Mouse (Mus musculus): Measurements from ENCODE around the gene Cpsf3. TPM values are rescaled to one million over a fixed set of nuclear protein-coding genes. Genes with fewer than 3 reads are reported as not detected.

Cpsf3 gene
- polyA plus RNA-seq, 1 experiment, result 55.8 TPM

GRCm38 (mm10) chr12:21265501-21265900 is 19.7 kb upstream of the Cpsf3 start:
- no peak overlapping the region for H3K27ac ChIP-seq (ENCODE audit: insufficient read depth, low read length)
- no peak for TF ChIP-seq POLR2A (IDR thresholded peaks at IDR 0.05; ENCODE audit: low read depth, low read length)
- TF ChIP-seq CTCF (IDR thresholded peaks at IDR 0.05; ENCODE audit: borderline replicate concordance, insufficient read depth, low read length), result no peak
- H3K4me1 ChIP-seq (ENCODE audit: control insufficient read depth, insufficient read depth, low read length), result 0 out of 2 replicates have a peak, but pooled peaks cover 2% of the 10 kb centered on the region
- H3K4me3 ChIP-seq (ENCODE audit: insufficient read depth, low read length), result no peak overlapping the region

GRCm38 (mm10) chr12:21265946-21266783 is 19.0 kb upstream of the Cpsf3 start:
- H3K4me1 ChIP-seq (ENCODE audit: control insufficient read depth, insufficient read depth, low read length), result 0 out of 2 replicates have a peak, but pooled peaks cover 2% of the 10 kb centered on the region
- no peak overlapping the region for H3K27ac ChIP-seq (ENCODE audit: insufficient read depth, low read length)
- peak; percentile 73; the same call in 1 of the 2 replicates for TF ChIP-seq CTCF (IDR thresholded peaks at IDR 0.05; ENCODE audit: borderline replicate concordance, insufficient read depth, low read length)
- TF ChIP-seq POLR2A (IDR thresholded peaks at IDR 0.05; ENCODE audit: low read depth, low read length), result no peak
- H3K4me3 ChIP-seq (ENCODE audit: insufficient read depth, low read length), result no peak overlapping the region

- Histone ChIP-seq H3K4me3 (ENCODE audit: insufficient read depth, low read length) (no peak overlapping the region), H3K27ac (ENCODE audit: insufficient read depth, low read length) (no peak overlapping the region), H3K4me1 (ENCODE audit: control insufficient read depth, insufficient read depth, low read length) (0 out of 2 replicates have a peak, but pooled peaks cover 2% of the 10 kb centered on the region)
- TF ChIP-seq POLR2A (IDR thresholded peaks at IDR 0.05; ENCODE audit: low read depth, low read length) (no peak), CTCF (IDR thresholded peaks at IDR 0.05; ENCODE audit: borderline replicate concordance, insufficient read depth, low read length) (no peak)
Observed at GRCm38 (mm10) chr12:21266784-21267098, 18.4 kb upstream of the Cpsf3 start.

GRCm38 (mm10) chr12:21268083-21268616 is 17.0 kb upstream of the Cpsf3 start:
- Histone ChIP-seq H3K4me1 (ENCODE audit: control insufficient read depth, insufficient read depth, low read length) (0 out of 2 replicates have a peak, but pooled peaks cover 2% of the 10 kb centered on the region), H3K27ac (ENCODE audit: insufficient read depth, low read length) (no peak overlapping the region), H3K4me3 (ENCODE audit: insufficient read depth, low read length) (no peak overlapping the region)
- TF ChIP-seq POLR2A (IDR thresholded peaks at IDR 0.05; ENCODE audit: low read depth, low read length) (no peak), CTCF (IDR thresholded peaks at IDR 0.05; ENCODE audit: borderline replicate concordance, insufficient read depth, low read length) (no peak)

- no peak overlapping the region for H3K27ac ChIP-seq (ENCODE audit: insufficient read depth, low read length)
- no peak for TF ChIP-seq POLR2A (IDR thresholded peaks at IDR 0.05; ENCODE audit: low read depth, low read length)
- H3K4me1 ChIP-seq (ENCODE audit: control insufficient read depth, insufficient read depth, low read length), result no peaks in the 10 kb centered on the region
- no peak overlapping the region for H3K4me3 ChIP-seq (ENCODE audit: insufficient read depth, low read length)
Observed at GRCm38 (mm10) chr12:21274446-21274845, 10.7 kb upstream of the Cpsf3 start.

- H3K4me3 ChIP-seq (ENCODE audit: insufficient read depth, low read length), result no peak overlapping the region
- H3K27ac ChIP-seq (ENCODE audit: insufficient read depth, low read length), result no peak overlapping the region
- H3K4me1 ChIP-seq (ENCODE audit: control insufficient read depth, insufficient read depth, low read length), result no peaks in the 10 kb centered on the region
- TF ChIP-seq CTCF (IDR thresholded peaks at IDR 0.05; ENCODE audit: borderline replicate concordance, insufficient read depth, low read length) (no peak), POLR2A (IDR thresholded peaks at IDR 0.05; ENCODE audit: low read depth, low read length) (no peak)
Observed at GRCm38 (mm10) chr12:21277352-21277864, 7.8 kb upstream of the Cpsf3 start.

GRCm38 (mm10) chr12:21285508-21286242 is 484 bp downstream of the Cpsf3 start:
- peak overlapping the region; percentile 91 for H3K4me3 ChIP-seq (ENCODE audit: insufficient read depth, low read length)
- TF ChIP-seq CTCF (IDR thresholded peaks at IDR 0.05; ENCODE audit: borderline replicate concordance, insufficient read depth, low read length) (no peak), POLR2A (IDR thresholded peaks at IDR 0.05; ENCODE audit: low read depth, low read length) (peak; percentile 40; the same call in 1 of the 2 replicates)
- peak overlapping the region; percentile 58 for H3K27ac ChIP-seq (ENCODE audit: insufficient read depth, low read length)
- H3K4me1 ChIP-seq (ENCODE audit: control insufficient read depth, insufficient read depth, low read length), result peaks cover 3% of the 10 kb centered on the region

GRCm38 (mm10) chr12:21286243-21286622 is 1.0 kb downstream of the Cpsf3 start, which contains the start of gene Itgb1bp1:
TSS of gene Itgb1bp1 (minus strand) at chr12:21286284.
- Histone ChIP-seq H3K27ac (ENCODE audit: insufficient read depth, low read length) (peak within 1 kb of the TSS; percentile 72), H3K4me3 (ENCODE audit: insufficient read depth, low read length) (peak within 1 kb of the TSS; percentile 94), H3K4me1 (ENCODE audit: control insufficient read depth, insufficient read depth, low read length) (peaks cover 3% of the 10 kb centered on the region)
- TF ChIP-seq CTCF (IDR thresholded peaks at IDR 0.05; ENCODE audit: borderline replicate concordance, insufficient read depth, low read length) (no peak), POLR2A (IDR thresholded peaks at IDR 0.05; ENCODE audit: low read depth, low read length) (peak; percentile 67)

GRCm38 (mm10) chr12:21286712-21287650 is 1.8 kb downstream of the Cpsf3 start:
- Histone ChIP-seq H3K4me1 (ENCODE audit: control insufficient read depth, insufficient read depth, low read length) (peaks cover 3% of the 10 kb centered on the region), H3K4me3 (ENCODE audit: insufficient read depth, low read length) (peak overlapping the region; percentile 94), H3K27ac (ENCODE audit: insufficient read depth, low read length) (peak overlapping the region; percentile 72)
- TF ChIP-seq POLR2A (IDR thresholded peaks at IDR 0.05; ENCODE audit: low read depth, low read length), result no peak
- TF ChIP-seq CTCF (IDR thresholded peaks at IDR 0.05; ENCODE audit: borderline replicate concordance, insufficient read depth, low read length), result no peak

Data from embryonic fibroblast, embryonic 13.5 days (primary cell).